Mouse (Mus musculus) lung, embryonic 15.5 days (tissue): ENCODE results near the gene Gcnt2. TPM values are rescaled to one million over a fixed set of nuclear protein-coding genes. Genes with fewer than 3 reads are reported as not detected.

ENCODE experiments used
- ATAC-seq: fragments of 200-750 bp; cut with Nextera tagmentation; 2 replicates; pipeline ENCODE4 v1.8.0; 2017; ENCODE audit warnings: moderate number of reproducible peaks, borderline replicate concordance; ENCODE audit not compliant: low FRiP score, low TSS enrichment; ENCODE audit errors: extremely low read depth
- H3K27ac ChIP-seq: fragments of 300-500 bp; sonication (generic); 2 replicates; pipeline ENCODE4 v1.5.1; 2015; ENCODE audit warnings: moderate library complexity, mild to moderate bottlenecking, inconsistent platforms
- H3K27me3 ChIP-seq: fragments of 300-500 bp; sonication (generic); 2 replicates; pipeline ENCODE4 v1.6.1; 2015; ENCODE audit warnings: inconsistent platforms
- H3K36me3 ChIP-seq: fragments of 300-500 bp; sonication (generic); 2 replicates; pipeline ENCODE4 v1.6.1; 2015; ENCODE audit warnings: inconsistent platforms
- H3K4me1 ChIP-seq: fragments of 300-500 bp; sonication (generic); 2 replicates; pipeline ENCODE4 v1.6.1; 2015; ENCODE audit warnings: inconsistent platforms
- H3K4me2 ChIP-seq: fragments of 300-500 bp; sonication (generic); 2 replicates; pipeline ENCODE4 v1.6.1; 2015; ENCODE audit warnings: inconsistent platforms, mild to moderate bottlenecking, moderate library complexity
- H3K4me3 ChIP-seq: fragments of 300-500 bp; sonication (generic); 2 replicates; pipeline ENCODE4 v1.5.1; 2015; ENCODE audit warnings: mild to moderate bottlenecking, inconsistent platforms
- H3K9ac ChIP-seq: fragments of 300-500 bp; sonication (generic); 2 replicates; pipeline ENCODE4 v1.6.1; 2015; ENCODE audit warnings: inconsistent platforms
- H3K9me3 ChIP-seq: fragments of 300-500 bp; sonication (generic); 2 replicates; pipeline ENCODE4 v1.6.1; 2016; ENCODE audit warnings: inconsistent platforms
- WGBS: fragments of 180-500 bp; shearing (Covaris S2); methylation state at CpG from one replicate; pipeline ENCODE4 v1.1.7; 2015; 5-methylcytosine and 5-hydroxymethylcytosine counted together
- polyA plus RNA-seq: library from polyadenylated mRNA; unstranded; fragments of >200 nt; fragmentation: Nextera tagmentation; extraction: Ambion mirVana; gene quantifications from 2 replicates; pipeline ENCODE4 v1.2.1, GENCODE M21; 2015

Gcnt2 gene
- polyA plus RNA-seq, 1 experiment from 2014 or later: 4.0 TPM

DNA sequence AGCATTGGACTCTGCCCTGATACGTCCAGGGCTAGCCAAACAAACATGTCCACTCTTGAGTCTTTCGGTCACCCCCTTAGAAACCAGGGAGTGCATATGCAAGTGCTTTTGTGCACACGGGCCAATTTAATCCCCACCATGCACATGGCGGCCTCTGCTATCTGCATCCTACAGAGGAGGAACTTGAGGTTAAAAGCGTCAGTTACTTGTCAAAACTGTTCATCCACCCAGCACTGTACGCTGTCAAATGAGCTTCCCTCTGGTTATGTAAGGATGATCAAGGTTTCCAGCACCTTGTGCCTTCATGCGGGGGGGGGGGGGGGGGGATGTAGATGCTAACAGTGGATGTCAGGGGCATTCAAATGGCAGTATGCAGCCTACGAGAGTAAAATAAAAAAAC is 49.5 kb downstream of the Gcnt2 start:
- ATAC-seq: no peak
- no peak overlapping the region for H3K27ac ChIP-seq
- 75% methylated on average over 8 of the region's 8 CpGs for WGBS
- H3K9ac ChIP-seq: no peak overlapping the region
- no peaks in the 10 kb centered on the region; the same call in 1 of the 2 replicates for H3K27me3 ChIP-seq
- H3K4me3 ChIP-seq: no peak overlapping the region
- H3K4me2 ChIP-seq: no peak overlapping the region
- H3K4me1 ChIP-seq: no peaks in the 10 kb centered on the region
- H3K36me3 ChIP-seq: no peaks in the 10 kb centered on the region
- no peaks in the 10 kb centered on the region for H3K9me3 ChIP-seq

DNA sequence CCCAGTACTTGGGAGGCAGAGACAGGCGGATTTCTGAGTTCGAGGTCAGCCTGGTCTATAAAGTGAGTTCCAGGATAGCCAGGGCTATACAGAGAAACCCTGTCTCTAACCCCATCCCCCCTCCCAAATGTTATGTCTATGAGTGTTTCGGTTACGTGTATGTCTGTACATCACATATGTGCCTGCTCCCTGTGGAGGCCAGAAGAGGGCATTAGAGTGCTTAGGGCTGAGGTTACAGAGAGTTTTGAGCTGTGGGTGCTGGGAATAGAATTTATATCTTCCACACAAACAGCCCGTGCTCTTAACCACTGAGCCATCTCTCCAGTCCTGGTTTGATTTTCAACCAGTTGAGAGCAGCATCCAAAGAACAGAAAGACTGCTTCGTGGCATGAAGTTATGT is 50.5 kb downstream of the Gcnt2 start:
- Histone ChIP-seq H3K4me3 (no peak overlapping the region), H3K4me2 (no peak overlapping the region), H3K36me3 (no peaks in the 10 kb centered on the region), H3K27me3 (no peaks in the 10 kb centered on the region; the same call in 1 of the 2 replicates), H3K9ac (no peak overlapping the region), H3K9me3 (no peaks in the 10 kb centered on the region), H3K4me1 (0 out of 2 replicates have a peak, but pooled peaks cover 2% of the 10 kb centered on the region), H3K27ac (no peak overlapping the region)
- WGBS: 92% methylated on average over 6 of the region's 6 CpGs
- ATAC-seq: no peak

DNA sequence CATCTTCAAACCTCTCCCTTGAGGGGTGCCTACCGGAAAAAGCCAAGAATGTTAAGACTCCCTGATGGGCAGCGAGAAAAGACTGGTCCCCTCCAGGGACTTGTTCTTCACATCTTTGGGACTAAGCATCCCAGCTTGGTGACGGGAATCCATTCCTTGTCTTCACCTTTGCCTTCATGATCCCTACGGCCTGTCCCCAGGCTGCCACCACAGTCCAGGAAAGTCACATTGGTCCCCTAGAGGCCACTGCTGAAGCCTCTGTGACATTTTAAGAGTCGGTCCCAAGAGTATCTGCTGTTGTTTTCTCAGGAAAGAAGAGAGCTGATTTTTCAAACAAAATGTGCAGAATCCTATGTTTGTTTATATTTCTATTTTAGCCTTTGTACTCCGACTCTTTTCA is 52.4 kb downstream of the Gcnt2 start:
- peaks cover 5% of the 10 kb centered on the region; the same call in 1 of the 2 replicates for H3K4me1 ChIP-seq
- no peak overlapping the region for H3K9ac ChIP-seq
- no peak for ATAC-seq
- H3K27me3 ChIP-seq: no peaks in the 10 kb centered on the region
- no peak overlapping the region for H3K4me3 ChIP-seq
- no peak overlapping the region for H3K4me2 ChIP-seq
- WGBS: 76% methylated on average over 6 of the region's 6 CpGs
- H3K27ac ChIP-seq: no peak overlapping the region
- H3K9me3 ChIP-seq: no peaks in the 10 kb centered on the region
- no peaks in the 10 kb centered on the region for H3K36me3 ChIP-seq

DNA sequence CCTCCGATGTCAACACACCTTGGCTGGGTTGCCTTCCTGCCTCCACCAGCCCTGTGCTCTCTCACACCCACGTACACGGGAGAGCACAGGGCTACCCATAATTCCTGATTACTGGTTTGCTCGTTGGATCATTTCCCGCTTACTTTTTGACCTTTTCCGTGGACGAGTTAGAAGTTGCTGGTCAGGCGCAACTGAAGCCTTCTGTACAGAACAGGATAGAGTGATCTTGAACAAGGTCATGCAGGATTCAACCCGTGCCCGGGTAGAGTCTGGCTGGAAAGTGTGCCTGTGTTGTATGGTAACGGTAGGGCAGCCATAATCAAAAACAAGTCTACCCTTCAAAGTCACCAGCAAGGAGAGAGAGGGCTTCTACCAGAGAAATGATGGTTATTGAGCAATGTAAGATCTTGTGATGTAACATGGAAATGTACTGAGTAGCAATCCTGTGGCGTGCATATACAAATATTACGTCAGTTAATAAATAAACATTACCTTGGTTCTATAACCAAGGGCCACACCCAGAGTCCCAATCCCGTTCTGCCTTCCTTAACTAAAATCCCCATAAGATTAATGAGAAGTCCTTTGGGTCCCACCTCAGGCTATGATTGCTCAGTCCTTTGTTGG is 54.0 kb downstream of the Gcnt2 start:
- 84% methylated on average over 14 of the region's 14 CpGs for WGBS
- no peak overlapping the region for H3K9ac ChIP-seq
- H3K27ac ChIP-seq: no peak overlapping the region
- H3K27me3 ChIP-seq: peaks cover 10% of the 10 kb centered on the region
- H3K4me3 ChIP-seq: no peak overlapping the region
- H3K36me3 ChIP-seq: no peaks in the 10 kb centered on the region
- H3K9me3 ChIP-seq: no peaks in the 10 kb centered on the region
- H3K4me1 ChIP-seq: peaks cover 17% of the 10 kb centered on the region
- no peak for ATAC-seq
- H3K4me2 ChIP-seq: no peak overlapping the region

DNA sequence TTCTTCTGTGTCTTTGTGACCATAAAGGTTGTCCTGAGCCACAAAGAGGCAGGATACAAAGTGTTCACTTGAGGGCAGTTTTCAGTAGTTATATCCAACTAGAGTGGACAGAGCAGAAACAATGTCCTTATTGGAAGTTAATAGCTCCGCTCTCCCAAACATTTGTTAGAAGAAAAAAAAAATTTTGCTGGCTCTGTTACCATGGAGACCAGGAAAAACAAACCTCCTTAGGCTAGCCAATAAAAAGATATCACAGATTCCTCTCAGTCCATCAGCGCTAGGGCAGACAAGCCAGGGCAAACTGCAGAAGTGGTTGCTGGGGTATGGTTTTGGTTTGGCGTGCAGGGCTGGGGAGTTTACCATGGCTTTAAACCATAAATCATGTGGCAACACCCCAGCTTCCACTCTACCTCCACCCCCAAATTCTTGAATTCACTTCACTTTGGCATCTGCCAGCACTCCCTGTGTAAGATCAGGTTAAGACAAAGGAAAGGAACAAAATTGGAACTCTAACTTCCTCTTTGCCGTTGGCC is 54.6 kb downstream of the Gcnt2 start:
- Histone ChIP-seq H3K4me1 (peaks cover 17% of the 10 kb centered on the region), H3K4me3 (no peak overlapping the region), H3K27me3 (peaks cover 16% of the 10 kb centered on the region), H3K9ac (no peak overlapping the region), H3K4me2 (no peak overlapping the region), H3K9me3 (no peaks in the 10 kb centered on the region), H3K36me3 (no peaks in the 10 kb centered on the region), H3K27ac (no peak overlapping the region)
- WGBS: 51% methylated on average over 4 of the region's 4 CpGs
- no peak for ATAC-seq

DNA sequence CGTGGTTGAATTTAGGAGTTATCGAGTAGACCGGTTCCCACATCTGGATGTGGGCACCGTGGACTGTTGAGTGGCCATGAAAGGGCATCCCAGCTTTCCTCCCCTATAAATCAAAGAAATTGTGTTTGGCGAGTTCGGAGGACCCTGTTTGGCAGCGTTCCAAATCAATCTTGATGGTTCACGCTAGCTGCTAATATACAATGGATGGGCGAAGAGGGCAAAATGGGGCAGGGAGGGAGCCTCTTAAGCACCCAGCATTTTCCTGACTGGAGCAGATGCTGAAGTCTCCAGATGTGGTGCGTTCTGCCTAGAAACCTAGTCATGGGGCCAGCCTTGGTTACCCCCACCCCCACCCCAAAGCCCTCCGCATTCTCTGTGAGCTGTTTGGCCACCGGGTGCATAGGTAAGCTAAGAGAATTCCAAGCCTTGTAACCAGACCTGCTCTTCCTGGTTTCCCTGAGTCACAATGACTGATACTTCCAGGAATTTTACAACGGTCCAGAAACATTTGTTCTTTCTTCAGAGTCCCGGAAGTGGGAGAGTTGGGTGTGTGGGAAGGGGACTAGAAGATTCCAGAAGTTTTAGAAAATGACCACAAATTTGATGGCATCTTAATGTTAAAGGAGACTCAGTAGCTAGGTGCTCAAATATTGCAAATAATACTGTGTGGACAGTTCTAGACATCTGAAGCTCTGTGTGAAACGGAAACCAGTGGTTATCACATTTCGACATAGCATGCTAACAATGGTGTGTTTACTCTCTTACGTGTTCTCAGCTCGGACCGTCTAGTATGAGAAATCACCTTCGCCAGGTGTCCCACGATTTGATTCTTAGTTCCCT is 57.0 kb downstream of the Gcnt2 start:
- Histone ChIP-seq H3K27ac (no peak overlapping the region), H3K9me3 (no peaks in the 10 kb centered on the region), H3K4me3 (peak overlapping the region; percentile 50), H3K9ac (no peak overlapping the region), H3K4me2 (peak overlapping the region; percentile 92), H3K36me3 (no peaks in the 10 kb centered on the region), H3K27me3 (peaks cover 18% of the 10 kb centered on the region), H3K4me1 (peaks cover 25% of the 10 kb centered on the region)
- ATAC-seq: no peak
- 5% methylated on average over 21 of the region's 21 CpGs for WGBS

DNA sequence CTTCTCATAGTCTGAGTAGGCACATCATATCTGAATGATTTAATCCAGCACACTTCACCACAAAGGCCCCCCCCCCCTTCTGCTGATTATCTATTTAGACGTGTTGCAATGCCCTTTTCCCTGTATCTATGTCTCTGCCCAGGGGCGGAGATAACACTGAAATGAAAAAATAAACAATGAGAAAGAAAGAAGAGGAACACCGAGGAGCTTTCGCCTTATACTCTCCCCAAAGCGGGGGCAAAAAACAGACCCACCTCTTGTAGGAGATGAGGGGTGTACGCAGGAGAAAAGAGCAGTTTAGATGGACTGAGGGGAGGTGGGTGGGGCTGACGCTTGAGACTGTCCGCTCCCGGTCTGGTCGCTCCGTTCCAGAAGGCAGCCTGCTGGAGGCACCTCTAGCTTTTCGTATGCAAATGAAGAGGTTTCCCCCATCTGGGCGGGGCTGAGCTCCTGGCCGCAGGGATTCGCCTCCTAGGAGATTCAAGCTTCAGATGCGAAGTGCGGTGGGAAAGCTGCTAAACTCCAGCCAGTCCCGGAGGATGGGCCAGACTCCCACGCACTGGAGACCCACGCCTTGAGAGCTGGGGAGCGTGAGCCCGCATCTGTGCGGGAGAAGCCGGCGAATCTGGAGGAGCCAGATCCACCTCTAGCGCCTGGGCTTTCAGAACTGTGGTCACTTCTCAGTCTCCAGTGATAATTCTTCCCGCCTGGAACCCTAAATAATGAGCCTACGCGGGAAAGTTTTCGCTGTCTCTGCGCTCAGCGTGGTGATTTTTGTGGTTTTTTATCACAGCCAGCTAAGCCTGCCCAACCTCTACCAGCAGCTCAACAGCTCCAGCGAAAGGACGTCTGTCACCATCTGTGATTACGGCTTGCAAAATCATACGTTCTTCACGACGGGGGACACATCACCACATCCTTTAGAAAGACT is 57.9 kb downstream of the Gcnt2 start:
- WGBS: under 1% methylated on average over 38 of the region's 38 CpGs
- Histone ChIP-seq H3K4me2 (peak overlapping the region; percentile 92), H3K4me3 (peak overlapping the region; percentile 50), H3K9me3 (no peaks in the 10 kb centered on the region), H3K27me3 (peaks cover 18% of the 10 kb centered on the region), H3K9ac (peak overlapping the region; percentile 44), H3K27ac (no peak overlapping the region), H3K36me3 (no peaks in the 10 kb centered on the region), H3K4me1 (peaks cover 27% of the 10 kb centered on the region)
- ATAC-seq: peak; percentile 14; the same call in 1 of the 2 replicates

DNA sequence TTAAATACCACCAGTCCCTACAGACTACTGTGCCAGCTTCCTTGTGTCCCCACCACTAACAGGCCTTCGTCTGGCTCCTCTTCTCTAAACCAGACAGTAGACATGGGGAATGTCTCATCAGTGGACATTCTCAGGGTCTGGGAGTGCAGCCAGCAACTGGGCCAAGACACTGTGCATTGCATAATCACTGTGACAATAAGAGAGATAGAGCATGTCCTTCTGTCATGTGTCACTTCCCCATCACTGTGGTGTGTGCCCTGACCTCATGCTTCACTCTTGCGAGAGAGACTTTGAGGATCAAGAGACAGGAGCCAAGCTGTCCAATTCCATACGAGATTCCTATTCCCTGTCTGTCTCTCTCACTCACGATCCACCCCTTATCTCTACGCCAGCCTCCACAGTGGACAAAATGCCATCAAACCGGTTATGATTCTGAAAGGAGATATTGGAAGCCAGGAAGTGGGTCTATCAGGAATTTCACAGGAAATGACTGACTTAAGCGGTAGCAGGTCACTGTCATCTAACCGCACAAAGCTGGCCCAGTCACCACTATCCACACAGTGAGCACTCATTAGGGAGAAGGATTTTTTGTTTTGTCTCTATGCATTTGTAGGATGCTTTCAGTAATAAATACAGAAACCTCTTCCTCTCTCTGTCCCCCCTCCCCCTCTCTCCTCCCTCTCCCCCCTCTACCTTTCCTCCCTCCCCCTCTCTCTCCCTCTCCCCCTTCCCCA is 61.9 kb downstream of the Gcnt2 start:
- Histone ChIP-seq H3K4me3 (no peak overlapping the region), H3K9ac (no peak overlapping the region), H3K27me3 (peaks cover 18% of the 10 kb centered on the region), H3K4me2 (no peak overlapping the region), H3K27ac (peak overlapping the region; percentile 47), H3K4me1 (peaks cover 25% of the 10 kb centered on the region), H3K36me3 (no peaks in the 10 kb centered on the region), H3K9me3 (no peaks in the 10 kb centered on the region)
- peak; percentile 93 for ATAC-seq
- 27% methylated on average over 8 of the region's 8 CpGs for WGBS

DNA sequence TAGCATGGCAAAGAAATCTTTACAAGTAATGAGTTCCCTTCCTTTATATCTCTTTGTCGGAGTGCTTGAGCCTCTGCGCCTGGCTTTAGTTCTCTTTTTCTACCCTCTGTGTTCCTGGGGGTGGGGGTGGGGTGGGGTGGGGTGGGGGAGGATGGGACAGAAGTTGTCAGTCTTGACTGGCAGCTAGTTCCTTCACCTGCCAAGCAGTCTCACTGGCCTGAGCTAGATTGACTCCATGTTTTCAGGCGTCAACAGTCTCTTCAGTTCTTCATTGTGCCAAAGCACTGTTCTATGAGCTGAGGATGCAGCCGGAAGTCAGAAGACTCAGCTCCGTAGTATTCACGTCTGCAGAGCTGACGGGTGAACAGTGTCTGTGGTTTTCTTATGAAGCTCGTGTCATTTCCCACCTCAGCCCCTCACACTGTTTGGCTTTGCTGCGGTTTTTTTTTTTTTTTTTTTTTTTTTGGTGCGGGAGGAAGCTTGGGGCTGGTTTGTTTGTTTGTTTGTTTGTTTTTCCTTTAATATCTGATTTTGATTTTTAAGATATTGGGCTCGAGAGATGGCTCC is 62.8 kb downstream of the Gcnt2 start:
- WGBS: 76% methylated on average over 11 of the region's 11 CpGs
- Histone ChIP-seq H3K4me3 (no peak overlapping the region), H3K4me2 (no peak overlapping the region), H3K27ac (0 out of 2 replicates have a peak overlapping the region, but pooled peaks have one; percentile 47), H3K9me3 (no peaks in the 10 kb centered on the region), H3K9ac (no peak overlapping the region), H3K4me1 (peaks cover 18% of the 10 kb centered on the region), H3K36me3 (no peaks in the 10 kb centered on the region), H3K27me3 (peaks cover 18% of the 10 kb centered on the region)
- no peak for ATAC-seq

DNA sequence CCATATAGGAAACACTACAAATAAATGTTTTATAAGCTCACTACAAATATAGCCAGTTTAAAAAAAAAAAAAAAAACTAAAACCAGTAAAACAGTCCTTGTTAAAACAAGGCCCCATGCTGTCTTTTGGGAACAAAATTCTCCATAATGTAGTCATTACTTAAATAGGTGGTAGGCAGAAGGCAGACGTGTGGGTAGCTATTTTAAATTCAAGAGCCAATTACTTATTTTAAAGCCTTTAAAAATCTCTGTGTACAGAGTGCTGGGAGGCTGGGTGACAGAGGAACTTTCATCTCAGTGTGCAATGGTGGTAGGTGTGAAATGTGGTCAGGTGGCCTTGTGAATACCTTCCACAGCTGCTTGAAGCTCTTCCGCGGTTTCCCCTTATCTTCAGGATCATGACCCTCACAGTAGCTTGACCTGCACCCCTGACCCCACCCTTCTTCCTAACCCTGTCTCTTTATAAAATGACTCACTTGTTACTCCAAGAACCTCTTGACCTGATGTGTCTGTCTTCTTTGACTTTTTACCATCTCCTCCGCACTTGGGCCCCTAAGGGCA is 64.3 kb downstream of the Gcnt2 start:
- Histone ChIP-seq H3K9ac (no peak overlapping the region), H3K4me2 (no peak overlapping the region), H3K4me3 (no peak overlapping the region), H3K9me3 (no peaks in the 10 kb centered on the region), H3K27me3 (peaks cover 4% of the 10 kb centered on the region; the same call in 1 of the 2 replicates), H3K27ac (no peak overlapping the region), H3K4me1 (peaks cover 9% of the 10 kb centered on the region; the same call in 1 of the 2 replicates), H3K36me3 (no peaks in the 10 kb centered on the region)
- ATAC-seq: no peak
- WGBS: 60% methylated on average over 4 of the region's 4 CpGs
